Mouse (Mus musculus): ENCODE measurements at regions not wholly inside any gene's neighbourhood (a gene's known extent, or its start where the extent isn't known, plus 50 kb on each side); places are given as distances from the start of the nearest gene placed in this dataset.
"Not testable (repeated sequence)": the region's sequence is repeated elsewhere in the genome, so short reads cannot be mapped to it uniquely, and the experiment has no call there.

DNA sequence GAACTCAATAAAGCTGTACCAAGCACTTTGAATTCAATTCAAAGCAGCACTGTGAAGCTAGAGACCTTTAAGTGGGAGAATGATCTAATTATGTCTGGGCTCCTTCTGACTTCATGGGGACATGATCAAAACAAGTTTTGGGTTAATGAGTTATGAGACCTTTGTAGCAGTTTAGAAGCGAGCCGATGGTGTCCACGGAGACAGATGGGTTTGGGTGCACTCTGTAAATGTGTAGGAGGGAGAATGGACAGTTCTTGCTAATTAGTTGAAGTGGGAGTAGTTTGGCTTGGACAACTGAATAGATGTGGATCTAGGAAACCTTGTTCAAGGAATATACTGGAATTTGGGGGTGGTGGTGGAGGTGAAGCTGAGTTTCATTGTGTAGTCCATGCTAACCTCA is 186.3 kb upstream of the Cldn34b3 start:
- no peak overlapping the region for H3K4me3 ChIP-seq (replicated peaks)
- no peaks in the 10 kb centered on the region for H3K4me1 ChIP-seq (replicated peaks)
- H3K9ac ChIP-seq (replicated peaks), result no peak overlapping the region
- no peak for ATAC-seq
- H3K27ac ChIP-seq, result no peak overlapping the region
- no peak overlapping the region for H3K4me2 ChIP-seq (replicated peaks)
- no peaks in the 10 kb centered on the region for H3K36me3 ChIP-seq
- no peaks in the 10 kb centered on the region for H3K9me3 ChIP-seq
- 73% methylated on average over 3 of the region's 3 CpGs for WGBS
- H3K27me3 ChIP-seq, result no peaks in the 10 kb centered on the region

GRCm38 (mm10) chrX:76082670-76083069 is 181.4 kb upstream of the Cldn34b3 start:
- H3K9ac ChIP-seq (replicated peaks), result no peak overlapping the region
- ATAC-seq, result no peak
- no peaks in the 10 kb centered on the region for H3K9me3 ChIP-seq
- no peaks in the 10 kb centered on the region for H3K27me3 ChIP-seq
- no peaks in the 10 kb centered on the region for H3K4me1 ChIP-seq (replicated peaks)
- H3K27ac ChIP-seq, result no peak overlapping the region
- no peaks in the 10 kb centered on the region for H3K36me3 ChIP-seq
- 75% methylated on average over 4 of the region's 4 CpGs for WGBS
- H3K4me3 ChIP-seq (replicated peaks), result no peak overlapping the region
- H3K4me2 ChIP-seq (replicated peaks), result no peak overlapping the region

DNA sequence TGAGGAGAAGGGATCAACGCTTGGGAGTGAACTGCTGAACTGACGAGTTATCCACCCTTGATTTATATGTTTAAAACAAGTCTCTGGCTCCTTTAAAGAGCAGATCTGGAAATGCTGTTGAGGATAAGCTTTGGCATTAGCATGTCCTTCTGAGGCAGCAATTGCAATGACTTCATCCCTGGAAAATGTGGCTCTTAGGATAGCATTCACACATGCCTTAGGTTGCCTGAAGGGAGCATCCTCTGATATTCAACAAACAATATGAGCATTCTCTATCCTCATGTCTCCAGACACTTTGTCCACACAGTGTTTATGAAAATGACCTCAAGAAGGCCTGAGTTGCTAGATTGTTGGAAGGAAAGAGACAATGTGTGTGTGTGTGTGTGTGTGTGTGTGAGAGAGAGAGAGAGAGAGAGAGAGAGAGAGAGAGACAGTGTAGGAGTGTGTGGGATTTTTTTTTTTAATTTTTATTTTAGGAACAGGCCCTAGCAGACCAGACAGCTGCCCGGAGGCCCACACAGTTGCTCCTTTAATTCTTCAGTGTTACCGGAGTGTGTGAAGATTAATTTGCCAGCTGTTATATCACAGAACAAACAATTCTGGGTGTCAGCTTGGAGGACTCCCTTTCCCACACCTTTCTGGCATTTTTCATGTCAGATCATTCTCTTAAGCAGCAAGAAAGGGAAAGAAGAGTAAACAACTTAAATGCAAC is 153.2 kb upstream of the Cldn34b3 start:
- Histone ChIP-seq H3K4me2 (replicated peaks) (no peak overlapping the region), H3K36me3 (no peaks in the 10 kb centered on the region), H3K4me3 (replicated peaks) (no peak overlapping the region), H3K9me3 (no peaks in the 10 kb centered on the region), H3K27me3 (no peaks in the 10 kb centered on the region), H3K4me1 (replicated peaks) (no peaks in the 10 kb centered on the region), H3K9ac (replicated peaks) (no peak overlapping the region), H3K27ac (no peak overlapping the region)
- 76% methylated on average over 4 of the region's 4 CpGs for WGBS
- ATAC-seq, result no peak

DNA sequence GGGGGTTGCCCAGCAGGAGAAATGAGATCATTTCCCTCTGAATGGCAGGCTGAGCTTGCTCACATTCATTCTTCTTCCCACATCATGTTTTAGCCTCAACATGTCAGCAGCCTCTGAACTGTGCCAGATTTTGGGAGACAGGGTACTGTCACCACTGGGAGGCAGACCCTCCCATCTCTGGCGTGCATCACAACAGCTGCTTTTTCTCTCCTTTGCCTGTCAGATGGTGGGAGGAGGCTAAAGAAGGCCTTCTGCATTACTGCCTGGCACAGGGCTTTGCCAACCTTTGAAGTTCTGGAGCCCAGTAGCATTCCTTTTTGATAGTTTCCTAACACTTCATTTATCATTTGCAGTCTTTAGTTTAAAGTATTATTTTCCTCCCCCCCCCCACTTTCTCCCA is 148.0 kb upstream of the Cldn34b3 start:
- no peak for ATAC-seq
- Histone ChIP-seq H3K4me3 (replicated peaks) (no peak overlapping the region), H3K9me3 (no peaks in the 10 kb centered on the region), H3K36me3 (no peaks in the 10 kb centered on the region), H3K27ac (no peak overlapping the region), H3K27me3 (no peaks in the 10 kb centered on the region), H3K4me2 (replicated peaks) (no peak overlapping the region), H3K4me1 (replicated peaks) (no peaks in the 10 kb centered on the region), H3K9ac (replicated peaks) (no peak overlapping the region)
- WGBS, result 45% methylated on average over 1 of the region's 1 CpGs

- Histone ChIP-seq H3K9ac (replicated peaks) (no peak overlapping the region), H3K4me2 (replicated peaks) (no peak overlapping the region), H3K36me3 (no peaks in the 10 kb centered on the region), H3K9me3 (no peaks in the 10 kb centered on the region), H3K4me3 (replicated peaks) (no peak overlapping the region), H3K27me3 (no peaks in the 10 kb centered on the region), H3K27ac (no peak overlapping the region), H3K4me1 (replicated peaks) (no peaks in the 10 kb centered on the region)
- no peak for ATAC-seq
- 83% methylated on average over 1 of the region's 1 CpGs for WGBS
These were observed 147.5 kb upstream of the Cldn34b3 start for GRCm38 (mm10) chrX:76116562-76116961.

GRCm38 (mm10) chrX:76120936-76121335 is 143.2 kb upstream of the Cldn34b3 start:
- H3K9me3 ChIP-seq, result no peaks in the 10 kb centered on the region
- no peak for ATAC-seq
- H3K9ac ChIP-seq (replicated peaks), result no peak overlapping the region
- no peak overlapping the region for H3K27ac ChIP-seq
- H3K4me3 ChIP-seq (replicated peaks), result no peak overlapping the region
- H3K4me2 ChIP-seq (replicated peaks), result no peak overlapping the region
- 56% methylated on average over 3 of the region's 3 CpGs for WGBS
- no peaks in the 10 kb centered on the region for H3K36me3 ChIP-seq
- 0 out of 2 replicates have a peak, but pooled peaks cover 2% of the 10 kb centered on the region for H3K4me1 ChIP-seq (replicated peaks)
- H3K27me3 ChIP-seq, result no peaks in the 10 kb centered on the region

DNA sequence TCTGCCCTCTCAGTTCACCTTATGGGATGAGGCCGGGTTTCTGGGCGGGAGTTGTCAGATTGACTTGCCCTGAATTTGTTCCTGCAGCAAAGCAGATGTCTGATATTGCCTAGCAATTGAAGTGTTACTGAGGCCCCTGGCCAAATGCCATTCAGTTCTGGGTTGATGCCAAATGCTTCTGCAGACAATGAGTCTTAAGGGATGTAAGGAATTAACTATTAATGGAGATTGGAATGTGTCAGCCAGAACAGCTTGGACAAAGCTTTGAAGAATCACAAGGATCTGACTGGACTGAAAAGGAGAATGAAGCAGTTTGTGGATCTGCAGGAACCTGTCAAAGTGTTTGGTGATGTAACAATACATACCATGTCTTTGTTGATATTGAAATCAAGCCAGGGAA is 140.7 kb upstream of the Cldn34b3 start:
- 42% methylated on average over 2 of the region's 2 CpGs for WGBS
- Histone ChIP-seq H3K4me1 (replicated peaks) (0 out of 2 replicates have a peak, but pooled peaks cover 2% of the 10 kb centered on the region), H3K27ac (no peak overlapping the region), H3K9me3 (no peaks in the 10 kb centered on the region), H3K4me2 (replicated peaks) (no peak overlapping the region), H3K27me3 (no peaks in the 10 kb centered on the region), H3K4me3 (replicated peaks) (no peak overlapping the region), H3K9ac (replicated peaks) (no peak overlapping the region), H3K36me3 (no peaks in the 10 kb centered on the region)
- ATAC-seq, result peak; percentile 68

GRCm38 (mm10) chrX:76137729-76138128 is 126.4 kb upstream of the Cldn34b3 start:
- no peaks in the 10 kb centered on the region for H3K9me3 ChIP-seq
- H3K27ac ChIP-seq, result no peak overlapping the region
- no peak overlapping the region for H3K4me3 ChIP-seq (replicated peaks)
- H3K4me1 ChIP-seq (replicated peaks), result no peaks in the 10 kb centered on the region
- H3K36me3 ChIP-seq, result no peaks in the 10 kb centered on the region
- no peak overlapping the region for H3K9ac ChIP-seq (replicated peaks)
- H3K4me2 ChIP-seq (replicated peaks), result no peak overlapping the region
- WGBS, result 48% methylated on average over 2 of the region's 2 CpGs
- H3K27me3 ChIP-seq, result no peaks in the 10 kb centered on the region
- ATAC-seq, result no peak

DNA sequence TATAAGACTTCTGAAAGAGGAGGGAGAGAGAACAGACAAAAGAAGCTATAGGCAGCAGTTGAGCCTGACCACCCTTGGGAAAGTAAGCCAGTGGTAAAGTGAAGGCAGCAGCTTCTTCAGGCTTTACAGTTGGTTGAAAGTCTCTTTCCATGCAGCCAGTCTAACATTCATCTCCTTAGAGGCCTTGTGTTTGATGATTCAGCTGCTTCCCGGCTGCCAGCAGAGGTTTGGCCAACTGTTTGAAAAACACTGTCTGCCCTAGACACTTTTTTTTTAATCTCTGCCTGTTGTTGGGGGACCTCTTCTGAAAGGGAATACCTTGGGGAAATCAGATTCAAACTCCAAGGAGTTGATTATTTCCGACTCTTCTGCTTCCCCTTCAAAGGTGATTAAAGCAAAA is 123.1 kb upstream of the Cldn34b3 start:
- H3K4me3 ChIP-seq (replicated peaks), result no peak overlapping the region
- no peaks in the 10 kb centered on the region for H3K27me3 ChIP-seq
- no peaks in the 10 kb centered on the region for H3K4me1 ChIP-seq (replicated peaks)
- ATAC-seq, result no peak
- no peak overlapping the region for H3K4me2 ChIP-seq (replicated peaks)
- WGBS, result 69% methylated on average over 2 of the region's 2 CpGs
- no peaks in the 10 kb centered on the region for H3K36me3 ChIP-seq
- H3K9me3 ChIP-seq, result no peaks in the 10 kb centered on the region
- no peak overlapping the region for H3K9ac ChIP-seq (replicated peaks)
- no peak overlapping the region for H3K27ac ChIP-seq

GRCm38 (mm10) chrX:76174806-76175205 is 89.3 kb upstream of the Cldn34b3 start:
- H3K9me3 ChIP-seq; H3K9ac ChIP-seq (replicated peaks); H3K4me3 ChIP-seq (replicated peaks); ATAC-seq; H3K27me3 ChIP-seq; H3K27ac ChIP-seq; H3K4me2 ChIP-seq (replicated peaks); H3K4me1 ChIP-seq (replicated peaks); H3K36me3 ChIP-seq: not testable (repeated sequence)
- 50% methylated on average over 2 of the region's 2 CpGs for WGBS

- Histone ChIP-seq H3K9ac (replicated peaks) (no peak overlapping the region), H3K27me3 (no peaks in the 10 kb centered on the region), H3K4me3 (replicated peaks) (no peak overlapping the region), H3K36me3 (no peaks in the 10 kb centered on the region), H3K4me1 (replicated peaks) (no peaks in the 10 kb centered on the region), H3K4me2 (replicated peaks) (no peak overlapping the region), H3K9me3 (no peaks in the 10 kb centered on the region), H3K27ac (no peak overlapping the region)
- no peak for ATAC-seq
- 85% methylated on average over 4 of the region's 4 CpGs for whole genome bisulfite sequencing
These were observed 82.5 kb upstream of the Cldn34b3 start for GRCm38 (mm10) chrX:76181446-76182148.

GRCm38 (mm10) chrX:76200607-76201006 is 63.5 kb upstream of the Cldn34b3 start:
- no peak for ATAC-seq
- Histone ChIP-seq H3K27ac (no peak overlapping the region), H3K4me2 (replicated peaks) (no peak overlapping the region), H3K4me3 (replicated peaks) (no peak overlapping the region), H3K9ac (replicated peaks) (no peak overlapping the region), H3K9me3 (no peaks in the 10 kb centered on the region), H3K4me1 (replicated peaks) (no peaks in the 10 kb centered on the region), H3K36me3 (no peaks in the 10 kb centered on the region), H3K27me3 (no peaks in the 10 kb centered on the region)
- 87% methylated on average over 1 of the region's 1 CpGs for WGBS

DNA sequence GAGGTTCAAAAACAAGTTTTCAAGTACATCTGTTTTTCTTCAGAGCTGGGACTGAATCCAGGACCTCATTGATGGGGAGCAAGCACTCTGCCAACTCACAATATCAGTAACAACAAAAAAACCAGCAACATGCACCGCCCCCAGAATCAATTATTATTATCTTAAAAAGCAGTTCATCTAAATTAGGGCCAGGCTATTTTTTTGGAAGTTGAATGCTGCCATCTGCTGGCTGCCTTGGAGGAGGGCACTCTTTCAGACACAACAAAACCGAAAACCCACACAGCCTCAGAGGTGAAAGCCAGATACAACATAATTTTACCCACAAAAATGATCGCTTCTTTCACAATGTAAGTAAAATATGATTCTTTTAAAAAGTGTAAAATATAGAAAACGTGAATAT is 62.7 kb upstream of the Cldn34b3 start:
- H3K9ac ChIP-seq (replicated peaks), result no peak overlapping the region
- no peaks in the 10 kb centered on the region for H3K27me3 ChIP-seq
- 30% methylated on average over 4 of the region's 4 CpGs for WGBS
- no peaks in the 10 kb centered on the region for H3K36me3 ChIP-seq
- ATAC-seq, result no peak
- H3K9me3 ChIP-seq, result no peaks in the 10 kb centered on the region
- no peaks in the 10 kb centered on the region for H3K4me1 ChIP-seq (replicated peaks)
- no peak overlapping the region for H3K4me3 ChIP-seq (replicated peaks)
- H3K4me2 ChIP-seq (replicated peaks), result no peak overlapping the region
- H3K27ac ChIP-seq, result no peak overlapping the region
